In the genomic region with DNA sequence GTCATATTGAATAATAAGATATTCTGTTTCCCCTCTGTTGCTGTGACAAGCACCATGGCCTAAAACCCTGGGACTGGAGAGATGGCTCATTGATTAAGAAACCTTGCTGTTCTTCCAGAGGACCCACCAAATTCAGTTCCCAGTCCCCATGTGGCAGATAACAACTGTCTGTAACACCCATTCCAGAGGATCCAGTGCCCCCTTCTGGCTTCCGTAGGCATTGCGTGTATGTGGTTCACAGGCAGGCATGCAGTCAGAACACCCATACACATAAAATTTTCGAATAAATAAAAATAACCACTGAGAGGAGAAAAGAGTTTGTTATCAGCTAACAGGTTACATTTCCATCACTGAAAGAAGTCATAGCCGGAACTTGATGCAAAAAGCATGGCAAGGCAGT, we compare ENCODE assay signal across 11 mouse cellular contexts.
A peak's percentile ranks its signal among the peaks of the same experiment; 100 is the strongest.
DNase-seq lines count a peak whose midpoint lies in the region; ATAC-seq and TF ChIP-seq lines count a peak whose summit lies in the region.
"Had no signal": no experiment of that assay in that cellular context is flagged by ENCODE, and none has a peak within 500 bp of the region (broad histone marks: within the 10 kb centered on the region; RNA-seq: fewer than 3 reads in every experiment).

No protein-coding gene starts in this region.

- no peak for ATAC-seq in megakaryocyte, adult 5-6 weeks (ENCODE audit: poor library complexity, severe bottlenecking)
- ATAC-seq: forebrain, embryonic 15.5 days; hindbrain, embryonic 16.5 days had no signal

- no peaks in the 10 kb centered on the region for H3K27me3 ChIP-seq in ES-Bruce4 (ENCODE audit: control insufficient read depth, insufficient read depth, low read length, poor library complexity, severe bottlenecking)
- H3K27me3 ChIP-seq: forebrain, embryonic 15.5 days; limb, embryonic 13.5 days had no signal

- no peak overlapping the region for H3K27ac ChIP-seq in left cerebral cortex, adult 2 months
- no peak overlapping the region for H3K27ac ChIP-seq in ES-Bruce4 (ENCODE audit: insufficient read depth, low read length)
- H3K27ac ChIP-seq: forebrain, embryonic 15.5 days; limb, embryonic 13.5 days had no signal

- no peaks in the 10 kb centered on the region for H3K9me3 ChIP-seq in ES-Bruce4 (replicated peaks; ENCODE audit: control insufficient read depth, insufficient read depth, low read length, poor library complexity, severe bottlenecking)
- H3K9me3 ChIP-seq: forebrain, embryonic 15.5 days had no signal

- no peak for TF ChIP-seq POLR2A in ES-Bruce4 (IDR thresholded peaks at IDR 0.05; ENCODE audit: insufficient read depth, low read length)

- TF ChIP-seq CTCF in left cerebral cortex, adult 2 months (IDR thresholded peaks at IDR 0.05), result peak; percentile 32
- TF ChIP-seq CTCF in ES-Bruce4 (IDR thresholded peaks at IDR 0.05; ENCODE audit: low read depth, low read length), result peak; percentile 78

- H3K4me1 ChIP-seq in ES-Bruce4 (ENCODE audit: control insufficient read depth, insufficient read depth, low read length), result no peaks in the 10 kb centered on the region
- H3K4me1 ChIP-seq: forebrain, embryonic 15.5 days; limb, embryonic 13.5 days had no signal

- no peak overlapping the region for H3K4me3 ChIP-seq in left cerebral cortex, adult 2 months
- no peak overlapping the region for H3K4me3 ChIP-seq in ES-Bruce4 (ENCODE audit: low read depth, low read length)
- H3K4me3 ChIP-seq: forebrain, embryonic 15.5 days; limb, embryonic 13.5 days had no signal

- no peaks in the 10 kb centered on the region for H3K36me3 ChIP-seq in ES-Bruce4 (ENCODE audit: control insufficient read depth, insufficient read depth, low read length, poor library complexity, severe bottlenecking)
- H3K36me3 ChIP-seq: forebrain, embryonic 15.5 days had no signal

- H3K9ac ChIP-seq in ES-Bruce4 (ENCODE audit: low read depth, poor library complexity, severe bottlenecking), result no peak overlapping the region
- H3K9ac ChIP-seq: forebrain, embryonic 15.5 days; limb, embryonic 13.5 days had no signal

- TF ChIP-seq EP300 in ES-Bruce4 (IDR thresholded peaks at IDR 0.05; ENCODE audit: insufficient read depth, low read depth, low read length), result no peak

- DNase-seq in left cerebral cortex, adult 2 months (ENCODE audit: extremely low spot score in 1 of 2, low spot score in 2 of 2), result no peak
- DNase-seq in left cerebral cortex, postnatal 14 days (ENCODE audit: low spot score in 2 of 2), result no peak
- peak; percentile 52 for DNase-seq in A20 (ENCODE audit: low read depth, low spot score)
- DNase-seq in c-Kit-positive CD71-positive TER-119-positive erythroid progenitor cells, embryonic 14.5 days (ENCODE audit: low spot score), result peak; percentile 18
- no peak for DNase-seq in frontal cortex, adult 2 months (ENCODE audit: extremely low spot score in 1 of 2, low spot score in 1 of 2)
- DNase-seq: right cerebral cortex, postnatal 14 days had no signal

- intact Hi-C loops in left cerebral cortex, adult 2 months (cut with DNase I), result no loop called here
- intact Hi-C loops in left cerebral cortex, postnatal 14 days (cut with DNase I), result no loop called here

Comparison
In these comparisons a context has a peak if more than half of its experiments do, and no peak if none do; other contexts are left out.
1. DNase-seq: peak in A20 (single experiment) and c-Kit-positive CD71-positive TER-119-positive erythroid progenitor cells, embryonic 14.5 days (single experiment); none in left cerebral cortex, adult 2 months (0 of 2), left cerebral cortex, postnatal 14 days (0 of 2) and frontal cortex, adult 2 months (0 of 2).